Mouse (Mus musculus): ENCODE data around the gene Tbc1d8b. TPM values are rescaled to one million over a fixed set of nuclear protein-coding genes. Genes with fewer than 3 reads are reported as not detected.

The Tbc1d8b gene
- polyA plus RNA-seq, 2 experiments from 2014 or later: 5.6 to 7.8 TPM

DNA sequence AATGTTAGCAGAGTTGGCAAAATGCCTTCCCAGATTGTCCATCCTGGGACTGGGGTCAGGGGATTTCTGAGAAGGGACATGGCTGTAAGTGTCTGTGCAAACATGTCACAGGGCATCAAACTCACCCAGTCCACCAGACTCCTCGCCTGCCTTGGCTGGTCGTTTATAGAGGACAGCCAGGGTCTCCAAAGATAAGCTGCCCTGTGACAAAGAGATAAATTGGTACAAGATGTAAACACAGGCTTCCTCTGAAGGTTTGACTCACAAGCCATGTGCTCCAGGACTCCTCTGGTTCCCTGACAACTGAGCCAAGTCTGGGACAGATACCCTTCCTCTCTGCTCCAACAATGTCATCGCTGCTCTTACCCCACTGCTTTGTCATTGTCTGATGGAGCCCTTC, 96.2 kb downstream of the Tbc1d8b start:
- ATAC-seq: no peak

DNA sequence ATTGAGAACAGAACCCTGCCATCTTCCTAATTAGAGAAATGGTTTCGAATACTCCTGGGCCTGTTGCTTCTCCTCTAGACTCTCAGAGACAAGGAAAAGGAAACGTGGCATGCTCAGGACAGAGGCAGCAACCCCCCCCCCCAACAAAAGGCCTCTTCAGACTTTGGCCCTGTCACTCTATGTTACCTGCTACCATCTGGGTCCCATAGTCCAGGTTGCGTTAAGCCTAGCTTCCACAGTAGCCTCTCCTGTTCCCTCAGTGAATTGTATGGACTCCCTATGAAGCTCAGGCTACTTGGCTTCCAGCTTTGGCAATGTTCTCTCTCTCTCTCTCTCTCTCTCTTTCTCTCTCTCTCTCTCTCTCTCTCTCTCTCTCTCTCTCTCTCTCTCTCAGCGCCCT, 96.8 kb downstream of the Tbc1d8b start:
- no peak for ATAC-seq

DNA sequence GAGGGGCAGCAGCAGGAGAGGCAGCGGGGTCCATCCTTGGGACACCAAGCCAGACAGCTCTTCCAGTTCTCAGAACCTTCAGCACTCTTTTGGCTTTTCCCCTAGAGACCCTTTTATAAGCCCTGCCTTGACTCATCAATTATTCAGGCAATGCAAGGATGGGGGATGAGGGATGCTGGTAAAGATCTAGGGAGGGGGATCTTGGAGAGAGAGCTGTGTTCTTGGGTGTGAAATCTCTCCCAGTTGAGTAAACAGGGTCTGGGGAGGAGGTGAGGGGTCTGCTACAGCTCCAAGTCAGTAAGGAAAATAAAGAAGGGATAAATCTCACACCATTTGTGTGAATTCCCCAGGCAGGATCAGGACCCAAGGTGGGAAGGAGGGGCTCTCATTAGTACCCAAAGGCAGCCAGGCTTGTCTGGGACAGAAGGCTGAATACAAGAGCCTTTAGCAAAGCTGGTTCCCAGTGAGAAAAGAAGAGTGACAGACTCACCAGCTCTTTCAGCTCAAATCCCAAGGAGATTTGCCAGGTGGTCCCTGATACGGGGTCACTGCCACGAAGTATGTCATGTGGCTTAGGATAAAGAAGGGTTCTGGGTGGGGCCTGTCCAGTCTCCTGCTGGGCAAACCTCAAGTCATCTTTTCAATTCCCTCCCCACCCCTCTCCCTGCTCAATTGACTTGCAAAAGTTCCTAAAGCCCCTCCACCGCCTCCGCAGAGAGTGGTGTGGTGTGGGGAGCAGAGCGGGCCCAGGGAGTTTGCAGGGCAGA, 97.7 kb downstream of the Tbc1d8b start, which contains the start of gene Ripply1:
Gene Ripply1, minus strand, starts transcription at position 76 of the 767 bp plus-strand sequence.
- no peak for ATAC-seq

DNA sequence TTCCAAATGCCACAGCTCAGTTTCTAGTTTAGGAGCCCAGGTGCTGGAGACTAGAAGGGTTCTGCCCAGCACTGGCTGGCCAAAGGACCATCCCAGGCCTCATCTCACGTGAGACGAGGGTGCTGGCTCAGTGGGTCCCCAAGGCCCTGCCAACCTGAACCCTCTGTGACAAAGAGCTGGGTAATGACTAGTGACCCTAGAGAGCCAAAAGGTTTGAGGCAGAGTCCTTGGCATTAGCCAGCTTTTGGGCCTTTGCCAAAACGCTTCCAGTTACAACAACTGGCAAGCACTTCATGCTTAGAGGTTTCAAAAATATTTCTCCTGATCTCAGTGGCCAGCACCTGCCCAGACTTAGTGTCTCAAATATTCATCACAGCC, 98.2 kb downstream of the Tbc1d8b start:
- no peak for ATAC-seq

DNA sequence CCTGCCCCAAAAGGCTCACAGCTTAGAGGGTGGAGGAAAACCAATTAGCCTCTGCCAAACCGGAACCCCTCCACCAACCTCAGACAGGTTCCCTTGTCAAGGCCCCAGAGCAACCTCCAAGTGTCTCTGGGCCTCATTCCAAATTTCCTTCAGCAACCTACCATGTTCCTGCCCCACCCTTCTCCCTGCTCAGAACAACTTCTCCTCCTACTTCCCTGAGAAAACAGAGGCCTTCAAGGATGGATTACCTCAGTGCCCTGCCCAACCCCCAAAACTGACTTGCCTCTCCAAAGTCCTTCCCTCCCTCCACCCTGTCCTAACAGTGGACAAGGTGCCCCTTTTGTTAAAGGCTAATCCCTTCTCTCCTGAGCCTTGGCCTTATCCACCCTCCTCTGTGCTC, 101.0 kb downstream of the Tbc1d8b start:
- ATAC-seq: no peak

DNA sequence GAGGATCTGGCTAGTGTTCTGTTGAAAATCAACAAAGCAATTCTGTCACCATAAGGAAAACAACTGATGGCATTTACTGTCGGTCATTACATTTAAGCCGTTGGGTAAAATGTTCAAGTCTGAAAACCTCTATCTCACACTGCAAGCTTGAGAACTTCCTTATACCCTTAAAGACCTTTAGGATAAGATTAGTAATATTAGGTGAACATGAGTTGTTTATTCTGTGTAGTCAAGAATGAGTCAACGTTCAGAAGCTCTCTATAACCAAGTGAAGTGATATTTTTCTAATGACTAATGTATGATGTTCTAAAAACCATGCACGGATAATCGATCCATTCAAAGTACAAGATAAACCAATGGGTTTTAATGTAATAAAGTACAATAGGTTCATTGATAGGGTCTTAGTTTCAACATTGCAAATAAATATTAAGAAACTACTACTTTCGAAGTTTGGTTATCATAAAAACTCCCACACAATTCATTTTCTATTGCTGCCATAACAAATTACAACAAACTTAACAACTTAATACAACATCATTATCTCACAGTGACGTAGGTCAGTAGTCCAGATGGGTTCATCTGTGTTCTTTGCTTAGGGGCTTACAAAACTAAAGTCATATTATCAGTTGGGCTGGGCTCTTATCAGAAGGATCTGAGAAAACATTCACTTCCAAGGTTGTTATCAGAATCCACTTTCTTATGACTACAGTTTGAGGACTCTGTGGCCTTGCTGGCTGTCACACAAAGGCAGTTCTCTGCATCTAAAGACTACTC, 109.5 kb downstream of the Tbc1d8b start:
- ATAC-seq: no peak

DNA sequence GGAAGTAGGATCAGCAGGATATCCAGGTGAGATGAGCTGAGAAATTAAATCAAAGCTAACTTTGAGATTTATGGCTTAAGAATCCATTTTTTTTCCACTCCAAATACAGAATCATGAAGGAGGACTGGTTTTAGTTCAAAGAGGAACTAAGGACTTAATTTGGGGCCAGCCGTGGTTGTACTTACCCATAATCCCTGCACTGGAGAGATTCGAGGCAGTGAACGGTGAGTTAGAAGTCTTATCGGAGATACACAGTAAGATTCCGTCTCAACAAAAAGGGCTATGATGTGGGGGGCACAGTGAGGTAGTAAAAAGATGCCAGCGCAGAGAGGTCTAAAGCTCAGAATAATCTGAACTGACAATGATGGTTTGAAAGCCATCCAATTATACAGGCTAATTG, 111.2 kb downstream of the Tbc1d8b start:
- no peak for ATAC-seq

DNA sequence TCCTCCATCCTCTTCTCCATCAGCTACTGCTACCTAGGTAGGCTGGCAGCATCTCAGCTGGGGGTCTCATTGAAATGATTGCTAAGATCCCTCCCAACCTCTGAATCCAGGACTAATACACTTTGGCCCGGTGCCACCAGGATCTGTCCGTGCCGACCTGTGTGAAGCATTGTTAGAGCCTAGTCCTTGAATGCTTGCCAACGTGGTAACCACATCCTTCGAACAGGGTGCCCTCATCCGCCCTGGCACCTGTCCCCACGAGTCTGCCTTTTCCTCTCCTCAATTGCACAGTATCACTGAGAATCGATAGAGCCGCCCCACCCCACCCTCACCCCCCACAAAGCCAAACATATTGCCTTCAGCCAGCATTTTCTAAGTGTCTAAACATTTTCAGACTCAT, 113.1 kb downstream of the Tbc1d8b start:
- ATAC-seq: peak; percentile 89

DNA sequence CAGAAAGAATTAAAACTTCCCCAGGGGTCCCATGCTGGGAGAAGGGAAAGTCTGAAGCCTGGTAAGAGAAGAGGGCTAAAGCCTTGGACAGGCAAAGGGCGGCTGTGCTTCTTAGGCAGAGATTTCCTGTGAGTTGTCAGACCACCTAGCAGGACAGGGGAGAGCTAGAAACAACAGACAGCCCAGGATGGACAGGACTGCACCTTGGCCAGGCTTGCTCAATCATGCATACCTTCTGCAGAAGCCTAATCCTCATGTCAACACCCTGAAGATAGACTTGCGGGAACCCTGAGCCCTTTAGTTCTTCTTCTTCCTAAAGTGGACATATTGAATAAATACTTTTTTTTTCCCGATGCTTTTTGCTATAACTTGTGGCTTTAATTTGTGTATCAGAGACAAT, 115.2 kb downstream of the Tbc1d8b start:
- no peak for ATAC-seq

DNA sequence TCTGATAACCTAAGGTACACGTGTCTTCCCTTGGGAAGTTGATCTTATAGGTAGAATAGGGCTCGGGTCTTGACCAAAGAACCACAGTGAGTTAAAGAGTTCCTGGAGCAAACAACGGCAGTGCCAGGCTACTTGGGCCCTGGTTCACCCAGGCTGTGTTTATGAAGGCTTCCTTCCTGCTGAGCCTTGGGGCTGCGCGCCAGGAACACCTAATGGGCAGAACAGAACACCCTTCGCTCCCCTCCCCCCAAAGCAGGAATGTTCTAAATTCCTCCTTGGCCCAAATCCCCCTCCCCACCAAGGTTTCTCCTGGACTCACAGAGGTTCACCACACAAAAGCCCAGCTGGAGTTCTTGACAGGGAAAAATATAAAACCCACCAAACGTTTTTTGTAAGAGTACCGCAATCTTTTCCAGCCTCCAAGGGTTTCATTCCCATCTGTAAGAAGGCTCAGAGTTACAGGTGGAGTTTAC, 115.6 kb downstream of the Tbc1d8b start, which contains the start of gene Cldn2:
Gene Cldn2, plus strand, starts transcription at position 423 of the 473 bp plus-strand sequence.
- ATAC-seq: no peak

Other genes starting within 250 kb of the Tbc1d8b start
- gene D330045A20Rik, start 204.6 kb upstream of the Tbc1d8b start, polyA plus RNA-seq (2017; shearing (Covaris generic)): not detected
- under 1 TPM; 0.24 to 0.86 TPM for gene Rnf128, start 121.7 kb upstream of the Tbc1d8b start, polyA plus RNA-seq (2017; shearing (Covaris generic))
- gene Gm15013, start 29.5 kb downstream of the Tbc1d8b start, polyA plus RNA-seq (2017; shearing (Covaris generic)): 1 to 10 TPM in 1 of 2 experiments, not detected in 1; 3.7 TPM
- not detected for gene Ripply1, start 97.4 kb downstream of the Tbc1d8b start, polyA plus RNA-seq (2017; shearing (Covaris generic))
- gene Cldn2, start 115.8 kb downstream of the Tbc1d8b start, polyA plus RNA-seq (2017; shearing (Covaris generic)): not detected
- not detected for gene Morc4, start 186.7 kb downstream of the Tbc1d8b start, polyA plus RNA-seq (2017; shearing (Covaris generic))